Mouse (Mus musculus): ENCODE measurements around the gene Wrap73. TPM values are rescaled to one million over a fixed set of nuclear protein-coding genes. Genes with fewer than 3 reads are reported as not detected.

Wrap73 gene
- polyA plus RNA-seq, 1 experiment: 16.9 TPM

DNA sequence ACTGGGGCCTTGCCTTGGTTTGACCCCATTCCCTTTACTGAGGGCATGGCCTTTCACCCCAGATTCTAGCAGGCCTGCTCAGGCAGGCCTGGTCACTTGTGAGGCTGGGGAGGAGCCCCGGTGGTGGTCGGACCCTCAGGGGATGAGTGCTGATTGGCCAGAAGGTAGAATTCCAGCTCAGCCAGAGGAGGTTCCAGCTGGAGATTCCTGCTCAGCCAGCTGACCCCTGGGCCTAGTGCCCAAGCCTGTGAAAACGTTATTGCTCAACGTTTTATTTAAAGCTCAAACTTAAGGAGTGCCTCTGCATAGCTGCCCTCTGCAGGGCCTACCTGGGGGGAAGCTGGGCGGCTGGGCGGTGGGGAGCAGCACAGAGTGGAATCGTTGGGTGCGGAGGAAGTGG lies 35.1 kb downstream of the Wrap73 start:
- Histone ChIP-seq H3K4me1 (ENCODE audit: control insufficient read depth, insufficient read depth, insufficient read length, low read length) (no peaks in the 10 kb centered on the region), H3K4me3 (ENCODE audit: low read depth, low read length) (no peak overlapping the region), H3K36me3 (ENCODE audit: control insufficient read depth, insufficient read depth, low read length) (no peaks in the 10 kb centered on the region), H3K27ac (ENCODE audit: insufficient read depth, low read depth, low read length) (no peak overlapping the region), H3K27me3 (ENCODE audit: control insufficient read depth, insufficient read depth, low read length) (0 out of 2 replicates have a peak, but pooled peaks cover 3% of the 10 kb centered on the region)
- TF ChIP-seq POLR2A (IDR thresholded peaks at IDR 0.05; ENCODE audit: low read depth, low read length): no peak
- WGBS: 56% methylated on average over 8 of the region's 8 CpGs

DNA sequence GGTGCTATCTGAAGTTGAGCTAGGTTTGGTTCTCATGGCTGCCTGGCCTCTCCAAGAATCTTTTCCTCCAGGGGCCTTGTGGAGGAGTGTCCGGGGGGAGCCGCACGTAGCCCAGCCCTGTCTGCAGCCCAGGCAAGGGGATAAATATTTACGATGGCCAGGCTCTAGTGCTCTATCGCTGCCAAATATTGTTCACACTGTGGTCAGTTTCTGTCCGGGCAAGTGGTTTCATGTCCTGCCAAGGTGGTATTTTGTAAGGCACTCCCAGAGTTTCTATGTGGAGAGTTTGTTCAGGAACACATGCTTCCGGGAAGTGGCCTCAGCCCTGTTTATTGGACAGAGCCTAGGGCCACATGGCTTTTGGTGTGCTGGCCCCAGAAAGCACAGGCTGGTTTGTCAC lies 38.8 kb downstream of the Wrap73 start:
- no peak overlapping the region for H3K27ac ChIP-seq (ENCODE audit: insufficient read depth, low read depth, low read length)
- 60% methylated on average over 7 of the region's 7 CpGs for WGBS
- no peaks in the 10 kb centered on the region for H3K27me3 ChIP-seq (ENCODE audit: control insufficient read depth, insufficient read depth, low read length)
- TF ChIP-seq CTCF (IDR thresholded peaks at IDR 0.05; ENCODE audit: extremely low read depth, insufficient read length, insufficient replicate concordance, low read depth, low read length) (no peak), POLR2A (IDR thresholded peaks at IDR 0.05; ENCODE audit: low read depth, low read length) (no peak)
- no peaks in the 10 kb centered on the region for H3K36me3 ChIP-seq (ENCODE audit: control insufficient read depth, insufficient read depth, low read length)
- H3K4me1 ChIP-seq (ENCODE audit: control insufficient read depth, insufficient read depth, insufficient read length, low read length): peaks cover 2% of the 10 kb centered on the region; the same call in 1 of the 2 replicates
- no peak overlapping the region for H3K4me3 ChIP-seq (ENCODE audit: low read depth, low read length)

- Histone ChIP-seq H3K36me3 (ENCODE audit: control insufficient read depth, insufficient read depth, low read length) (no peaks in the 10 kb centered on the region), H3K27me3 (ENCODE audit: control insufficient read depth, insufficient read depth, low read length) (no peaks in the 10 kb centered on the region), H3K27ac (ENCODE audit: insufficient read depth, low read depth, low read length) (no peak overlapping the region), H3K4me3 (ENCODE audit: low read depth, low read length) (no peak overlapping the region), H3K4me1 (ENCODE audit: control insufficient read depth, insufficient read depth, insufficient read length, low read length) (peaks cover 2% of the 10 kb centered on the region; the same call in 1 of the 2 replicates)
- 67% methylated on average over 5 of the region's 5 CpGs for WGBS
- TF ChIP-seq CTCF (IDR thresholded peaks at IDR 0.05; ENCODE audit: extremely low read depth, insufficient read length, insufficient replicate concordance, low read depth, low read length) (no peak), POLR2A (IDR thresholded peaks at IDR 0.05; ENCODE audit: low read depth, low read length) (no peak)
Observed at GRCm38 (mm10) chr4:154183566-154183965, 41.4 kb downstream of the Wrap73 start.

- Histone ChIP-seq H3K27me3 (ENCODE audit: control insufficient read depth, insufficient read depth, low read length) (no peaks in the 10 kb centered on the region; the same call in 1 of the 2 replicates), H3K36me3 (ENCODE audit: control insufficient read depth, insufficient read depth, low read length) (no peaks in the 10 kb centered on the region), H3K4me1 (ENCODE audit: control insufficient read depth, insufficient read depth, insufficient read length, low read length) (peaks cover 2% of the 10 kb centered on the region; the same call in 1 of the 2 replicates), H3K4me3 (ENCODE audit: low read depth, low read length) (no peak overlapping the region), H3K27ac (ENCODE audit: insufficient read depth, low read depth, low read length) (no peak overlapping the region)
- WGBS: 72% methylated on average over 5 of the region's 5 CpGs
- TF ChIP-seq POLR2A (IDR thresholded peaks at IDR 0.05; ENCODE audit: low read depth, low read length) (no peak), CTCF (IDR thresholded peaks at IDR 0.05; ENCODE audit: extremely low read depth, insufficient read length, insufficient replicate concordance, low read depth, low read length) (no peak)
Observed at GRCm38 (mm10) chr4:154185001-154185400, 42.8 kb downstream of the Wrap73 start.

GRCm38 (mm10) chr4:154186002-154186537 lies 43.9 kb downstream of the Wrap73 start:
- Histone ChIP-seq H3K4me3 (ENCODE audit: low read depth, low read length) (no peak overlapping the region), H3K36me3 (ENCODE audit: control insufficient read depth, insufficient read depth, low read length) (no peaks in the 10 kb centered on the region), H3K27ac (ENCODE audit: insufficient read depth, low read depth, low read length) (no peak overlapping the region), H3K4me1 (ENCODE audit: control insufficient read depth, insufficient read depth, insufficient read length, low read length) (peaks cover 2% of the 10 kb centered on the region; the same call in 1 of the 2 replicates), H3K27me3 (ENCODE audit: control insufficient read depth, insufficient read depth, low read length) (no peaks in the 10 kb centered on the region; the same call in 1 of the 2 replicates)
- 38% methylated on average over 11 of the region's 11 CpGs for WGBS
- TF ChIP-seq POLR2A (IDR thresholded peaks at IDR 0.05; ENCODE audit: low read depth, low read length): no peak
- TF ChIP-seq CTCF (IDR thresholded peaks at IDR 0.05; ENCODE audit: extremely low read depth, insufficient read length, insufficient replicate concordance, low read depth, low read length): no peak

DNA sequence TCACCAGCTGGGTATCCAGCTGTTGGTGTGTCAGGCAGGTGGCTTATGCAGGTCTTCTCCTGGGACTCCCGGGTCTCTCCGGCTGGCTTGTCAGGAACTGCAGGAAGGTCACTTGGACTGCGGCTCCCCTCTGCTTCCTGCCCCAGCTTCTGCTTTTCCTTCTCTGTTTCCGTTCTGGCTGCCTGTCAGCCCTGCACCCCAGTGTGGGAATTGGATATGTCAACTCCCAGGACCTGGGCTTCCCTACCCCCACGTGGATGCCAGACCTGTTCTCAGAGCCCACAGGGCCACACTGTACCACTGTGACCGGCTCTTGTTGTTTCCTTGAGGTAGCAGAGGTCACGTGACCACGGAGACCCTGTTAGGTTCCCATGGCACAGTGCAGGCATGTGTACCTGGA lies 46.8 kb downstream of the Wrap73 start:
- Histone ChIP-seq H3K27me3 (ENCODE audit: control insufficient read depth, insufficient read depth, low read length) (no peaks in the 10 kb centered on the region; the same call in 1 of the 2 replicates), H3K36me3 (ENCODE audit: control insufficient read depth, insufficient read depth, low read length) (no peaks in the 10 kb centered on the region), H3K27ac (ENCODE audit: insufficient read depth, low read depth, low read length) (no peak overlapping the region), H3K4me1 (ENCODE audit: control insufficient read depth, insufficient read depth, insufficient read length, low read length) (peaks cover 2% of the 10 kb centered on the region; the same call in 1 of the 2 replicates), H3K4me3 (ENCODE audit: low read depth, low read length) (no peak overlapping the region)
- 66% methylated on average over 8 of the region's 8 CpGs for WGBS
- TF ChIP-seq POLR2A (IDR thresholded peaks at IDR 0.05; ENCODE audit: low read depth, low read length) (no peak), CTCF (IDR thresholded peaks at IDR 0.05; ENCODE audit: extremely low read depth, insufficient read length, insufficient replicate concordance, low read depth, low read length) (no peak)

GRCm38 (mm10) chr4:154197961-154198360 lies 55.8 kb downstream of the Wrap73 start:
- Histone ChIP-seq H3K27me3 (ENCODE audit: control insufficient read depth, insufficient read depth, low read length) (no peaks in the 10 kb centered on the region), H3K27ac (ENCODE audit: insufficient read depth, low read depth, low read length) (no peak overlapping the region), H3K4me1 (ENCODE audit: control insufficient read depth, insufficient read depth, insufficient read length, low read length) (no peaks in the 10 kb centered on the region), H3K4me3 (ENCODE audit: low read depth, low read length) (no peak overlapping the region), H3K36me3 (ENCODE audit: control insufficient read depth, insufficient read depth, low read length) (no peaks in the 10 kb centered on the region)
- 78% methylated on average over 6 of the region's 6 CpGs for WGBS
- TF ChIP-seq POLR2A (IDR thresholded peaks at IDR 0.05; ENCODE audit: low read depth, low read length) (no peak), CTCF (IDR thresholded peaks at IDR 0.05; ENCODE audit: extremely low read depth, insufficient read length, insufficient replicate concordance, low read depth, low read length) (no peak)
